Mouse (Mus musculus) limb, embryonic 14.5 days (tissue): ENCODE measurements around the gene Sclt1. TPM values are rescaled to one million over a fixed set of nuclear protein-coding genes. Genes with fewer than 3 reads are reported as not detected.

Source experiments
- ATAC-seq: fragments of 200-750 bp; cut with Nextera tagmentation; 2 replicates; pipeline ENCODE4 v1.8.0; 2017; ENCODE audit warnings: low read depth, moderate number of reproducible peaks, moderate TSS enrichment; ENCODE audit not compliant: low FRiP score
- DNase-seq: peaks from one replicate; pipeline ENCODE4 v3.0.0-alpha.2; 2015; ENCODE audit warnings: low spot score
- H3K27ac ChIP-seq: fragments of 300-500 bp; sonication (generic); replicated peaks from 2 replicates; pipeline ENCODE4 v1.5.1; 2014; ENCODE audit warnings: low read depth, mild to moderate bottlenecking, low read length, moderate library complexity, mixed read lengths
- H3K27me3 ChIP-seq: fragments of 300-500 bp; sonication (generic); 2 replicates; pipeline ENCODE4 v1.6.1; 2014; ENCODE audit warnings: low read length, mixed read lengths; ENCODE audit not compliant: control insufficient read depth, insufficient read depth
- H3K36me3 ChIP-seq: fragments of 300-500 bp; sonication (generic); 2 replicates; pipeline ENCODE4 v1.6.1; 2014; ENCODE audit warnings: mild to moderate bottlenecking, low read length, moderate library complexity, mixed read lengths; ENCODE audit not compliant: control insufficient read depth, insufficient read depth
- H3K4me1 ChIP-seq: fragments of 300-500 bp; sonication (generic); 2 replicates; pipeline ENCODE4 v1.6.1; 2014; ENCODE audit warnings: antibody characterized with exemption, low read length, mixed read lengths; ENCODE audit not compliant: control insufficient read depth, insufficient read depth
- H3K4me2 ChIP-seq: fragments of 300-500 bp; sonication (generic); replicated peaks from 2 replicates; pipeline ENCODE4 v1.6.1; 2014; ENCODE audit warnings: low read depth, mild to moderate bottlenecking, low read length, moderate library complexity; ENCODE audit not compliant: severe bottlenecking
- H3K4me3 ChIP-seq: fragments of 300-500 bp; sonication (generic); replicated peaks from 2 replicates; pipeline ENCODE4 v1.5.1; 2014; ENCODE audit warnings: low read length
- H3K9ac ChIP-seq: fragments of 300-500 bp; sonication (generic); 2 replicates; pipeline ENCODE4 v1.6.1; 2014; ENCODE audit warnings: mild to moderate bottlenecking, low read depth, low read length, moderate library complexity; ENCODE audit not compliant: severe bottlenecking
- H3K9me3 ChIP-seq: fragments of 300-500 bp; sonication (generic); 2 replicates; pipeline ENCODE4 v1.6.1; 2016; ENCODE audit warnings: low read length; ENCODE audit not compliant: control insufficient read depth
- POLR2A ChIP-seq: fragments of 200-500 bp; IDR thresholded peaks from 2 replicates; pipeline ENCODE4 v1.8.0; 2012; ENCODE audit warnings: inconsistent platforms, mild to moderate bottlenecking, moderate library complexity, borderline replicate concordance; ENCODE audit not compliant: insufficient read depth, insufficient read length; ENCODE audit errors: extremely low read depth
- WGBS: fragments of 180-500 bp; shearing (Covaris S2); extraction: QIAGEN DNeasy Blood & Tissue Kit; methylation state at CpG from one replicate; pipeline ENCODE4 v1.1.7; 2014; 5-methylcytosine and 5-hydroxymethylcytosine counted together
- polyA plus RNA-seq, 2 experiments: library from polyadenylated mRNA; depleted of rRNA in 1 of 2; stranded (reverse) in 1 of 2; unstranded in 1 of 2; fragments of >200 nt; fragmentation: Nextera tagmentation in 1 of 2; extraction: Ambion mirVana in 1 of 2; gene quantifications; 2 replicates each; pipeline versions ENCODE4 v1.2.1 to v1.2.3; 2012 to 2014

Sclt1 gene
- polyA plus RNA-seq, 2 experiments, result 15.2 to 20.0 TPM

DNA sequence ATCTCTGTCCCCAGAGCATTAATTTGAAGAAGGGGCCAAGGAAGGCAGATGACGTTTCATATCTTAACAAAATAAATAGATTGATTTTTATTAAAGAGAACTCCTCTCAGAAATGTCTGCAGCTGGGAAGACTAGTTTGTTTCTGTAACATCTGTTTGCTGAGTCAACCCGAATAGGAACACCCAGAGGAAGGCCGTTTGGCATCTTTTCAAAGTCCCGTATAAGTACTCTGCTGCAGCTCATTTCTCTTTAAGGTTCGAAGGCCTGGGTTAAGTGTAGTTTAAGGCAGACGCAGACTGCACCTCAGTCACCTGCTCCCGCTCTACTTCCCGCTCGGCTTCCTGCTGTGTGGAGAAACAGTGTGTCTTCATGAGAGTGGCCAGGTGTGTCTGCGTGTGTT, 139.4 kb downstream of the Sclt1 start:
- ATAC-seq (peak; percentile 55; the same call in 1 of the 2 replicates), DNase-seq (peak; percentile 76)
- Histone ChIP-seq H3K4me1 (peaks cover 8% of the 10 kb centered on the region), H3K9ac (no peak overlapping the region), H3K4me2 (no peak overlapping the region), H3K36me3 (peaks cover 20% of the 10 kb centered on the region), H3K27me3 (no peaks in the 10 kb centered on the region), H3K4me3 (no peak overlapping the region), H3K27ac (no peak overlapping the region), H3K9me3 (no peaks in the 10 kb centered on the region)
- 28% methylated on average over 10 of the region's 10 CpGs for WGBS
- TF ChIP-seq POLR2A, result no peak

DNA sequence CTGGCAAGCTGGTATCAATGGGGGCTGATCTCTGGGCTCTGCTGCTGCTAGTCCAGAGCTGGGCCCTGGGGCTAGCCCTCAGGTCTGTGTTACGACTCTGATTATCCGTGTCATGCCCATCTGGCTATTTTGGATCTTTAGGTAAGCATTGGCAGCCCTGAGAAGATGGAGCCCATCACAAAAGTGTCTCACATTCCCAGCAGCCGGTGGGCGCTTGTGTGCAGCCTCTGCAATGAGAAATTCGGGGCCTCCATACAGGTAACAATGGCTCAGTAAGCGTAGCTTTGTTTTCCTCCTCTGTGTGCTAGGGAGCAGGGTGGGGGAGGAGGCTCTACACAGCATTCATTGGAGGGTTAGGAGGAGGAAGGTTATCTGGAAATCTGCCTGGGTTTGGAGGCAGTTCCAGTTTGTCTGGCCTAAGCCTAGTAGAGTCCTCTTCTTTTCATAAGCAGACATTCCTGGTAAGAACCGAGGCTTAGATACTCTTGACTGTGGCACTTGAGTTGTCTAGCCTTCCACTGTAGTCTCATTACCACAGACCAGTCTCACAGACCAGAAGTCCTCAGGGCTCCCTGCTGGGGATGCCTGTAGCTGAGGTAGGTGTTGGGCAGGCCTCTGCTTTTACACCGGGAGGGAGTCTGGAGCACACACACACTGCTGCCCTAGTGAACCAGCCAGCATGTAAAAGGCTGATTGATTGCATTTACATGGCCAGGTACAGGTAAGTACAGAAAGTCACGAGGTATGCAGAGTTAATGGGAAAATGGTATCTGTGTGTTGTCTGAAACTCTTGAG, 140.9 kb downstream of the Sclt1 start:
- WGBS, result 84% methylated on average over 9 of the region's 9 CpGs
- ATAC-seq, result no peak
- TF ChIP-seq POLR2A, result no peak
- Histone ChIP-seq H3K36me3 (peaks cover 22% of the 10 kb centered on the region), H3K27me3 (no peaks in the 10 kb centered on the region), H3K4me3 (no peak overlapping the region), H3K27ac (no peak overlapping the region), H3K9ac (no peak overlapping the region), H3K9me3 (no peaks in the 10 kb centered on the region), H3K4me2 (no peak overlapping the region), H3K4me1 (peaks cover 8% of the 10 kb centered on the region)
- DNase-seq, result no peak

DNA sequence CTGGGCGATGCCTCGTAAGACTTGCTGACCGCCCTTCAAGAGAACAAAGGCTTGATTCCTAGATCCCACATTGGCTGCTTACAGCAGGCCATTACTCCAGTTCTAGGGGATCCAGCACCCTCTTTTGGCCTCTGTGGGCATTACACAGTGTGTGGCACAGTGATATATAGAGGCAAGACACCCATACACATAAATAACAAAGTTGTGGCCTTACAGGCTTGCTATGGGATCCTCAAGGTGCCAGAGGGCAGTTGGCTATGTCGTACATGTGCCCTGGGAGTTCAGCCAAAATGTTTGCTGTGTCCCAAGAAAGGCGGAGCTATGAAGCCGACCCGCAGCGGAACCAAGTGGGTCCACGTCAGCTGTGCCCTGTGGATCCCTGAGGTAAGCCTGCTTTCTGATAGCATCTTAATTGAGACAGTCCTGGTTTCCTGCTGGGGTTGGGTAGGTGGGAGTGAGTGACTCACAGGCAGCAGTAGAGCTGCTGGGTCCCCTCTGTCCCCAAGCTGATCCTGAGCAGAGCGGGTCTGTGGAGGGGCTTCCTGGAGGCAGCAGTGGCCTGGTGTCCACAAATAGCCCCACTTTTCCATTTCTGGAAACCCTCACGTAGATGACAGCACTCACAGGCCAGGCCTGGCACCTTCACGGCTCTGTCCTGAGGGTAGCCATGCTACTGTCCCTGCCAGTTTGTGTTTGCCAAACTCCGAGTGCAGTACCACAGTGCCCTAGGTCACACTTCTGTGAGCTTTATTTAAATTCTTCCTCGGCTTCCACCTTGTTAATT, 142.3 kb downstream of the Sclt1 start:
- Histone ChIP-seq H3K36me3 (peaks cover 15% of the 10 kb centered on the region), H3K4me3 (no peak overlapping the region), H3K4me1 (peaks cover 8% of the 10 kb centered on the region), H3K27ac (no peak overlapping the region), H3K9ac (no peak overlapping the region), H3K4me2 (no peak overlapping the region), H3K9me3 (no peaks in the 10 kb centered on the region), H3K27me3 (no peaks in the 10 kb centered on the region)
- 89% methylated on average over 14 of the region's 14 CpGs for WGBS
- TF ChIP-seq POLR2A, result no peak
- DNase-seq, result no peak
- ATAC-seq, result no peak

DNA sequence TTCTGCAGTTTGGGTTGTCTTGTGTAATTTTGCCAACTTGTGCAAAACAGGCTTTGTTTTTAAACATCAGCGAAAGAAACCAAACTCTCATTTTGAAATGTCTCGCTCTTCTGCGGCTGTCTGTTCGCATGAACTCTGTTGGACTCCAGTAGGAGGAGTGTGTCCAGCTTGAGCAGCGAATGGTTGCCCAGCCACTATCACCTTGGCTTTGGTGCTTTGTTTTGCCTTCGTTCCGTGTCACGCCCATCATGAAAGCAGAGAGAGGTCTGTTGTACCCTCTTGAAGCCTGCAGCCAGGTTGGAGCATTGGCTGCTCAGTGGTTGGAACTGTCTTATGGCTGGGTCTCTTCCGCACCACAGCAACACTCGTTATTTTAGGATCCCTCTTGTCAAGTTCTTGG, 143.1 kb downstream of the Sclt1 start:
- WGBS, result 95% methylated on average over 10 of the region's 10 CpGs
- Histone ChIP-seq H3K36me3 (peaks cover 15% of the 10 kb centered on the region), H3K4me3 (no peak overlapping the region), H3K27ac (no peak overlapping the region), H3K27me3 (no peaks in the 10 kb centered on the region), H3K4me2 (no peak overlapping the region), H3K4me1 (peaks cover 8% of the 10 kb centered on the region), H3K9me3 (no peaks in the 10 kb centered on the region), H3K9ac (no peak overlapping the region)
- no peak for TF ChIP-seq POLR2A
- ATAC-seq (no peak), DNase-seq (no peak)

- no peak for DNase-seq
- H3K9me3 ChIP-seq, result no peaks in the 10 kb centered on the region
- TF ChIP-seq POLR2A, result no peak
- H3K9ac ChIP-seq, result no peak overlapping the region
- no peak overlapping the region for H3K4me3 ChIP-seq
- H3K36me3 ChIP-seq, result peaks cover 21% of the 10 kb centered on the region
- no peaks in the 10 kb centered on the region for H3K27me3 ChIP-seq
- H3K4me1 ChIP-seq, result peaks cover 8% of the 10 kb centered on the region
- no peak overlapping the region for H3K4me2 ChIP-seq
- WGBS, result 73% methylated on average over 9 of the region's 9 CpGs
- H3K27ac ChIP-seq, result no peak overlapping the region
- ATAC-seq, result no peak
Observed at GRCm38 (mm10) chr3:41598412-41598811, 143.9 kb downstream of the Sclt1 start.
